Mouse (Mus musculus) gastrocnemius, postnatal 4 days (tissue): ENCODE measurements at regions not wholly inside any gene's neighbourhood (a gene's known extent, or its start where the extent isn't known, plus 50 kb on each side); places are given as distances from the start of the nearest gene placed in this dataset.
"Not testable (repeated sequence)": the region's sequence is repeated elsewhere in the genome, so short reads cannot be mapped to it uniquely, and the experiment has no call there.

Experiments
- DNase-seq, 2 experiments: peaks; one replicate each; pipeline ENCODE4 v3.0.0; 2021 to 2022; ENCODE audit warnings: low spot score in 2 of 2, mixed read lengths in 2 of 2

- DNase-seq = peak; percentile 30 to 76
Observed at GRCm38 (mm10) chr6:31011407-31012020, 52.6 kb upstream of the Klf14 start.

GRCm38 (mm10) chr6:31016566-31016965 lies 57.7 kb upstream of the Klf14 start:
- no peak for DNase-seq

DNA sequence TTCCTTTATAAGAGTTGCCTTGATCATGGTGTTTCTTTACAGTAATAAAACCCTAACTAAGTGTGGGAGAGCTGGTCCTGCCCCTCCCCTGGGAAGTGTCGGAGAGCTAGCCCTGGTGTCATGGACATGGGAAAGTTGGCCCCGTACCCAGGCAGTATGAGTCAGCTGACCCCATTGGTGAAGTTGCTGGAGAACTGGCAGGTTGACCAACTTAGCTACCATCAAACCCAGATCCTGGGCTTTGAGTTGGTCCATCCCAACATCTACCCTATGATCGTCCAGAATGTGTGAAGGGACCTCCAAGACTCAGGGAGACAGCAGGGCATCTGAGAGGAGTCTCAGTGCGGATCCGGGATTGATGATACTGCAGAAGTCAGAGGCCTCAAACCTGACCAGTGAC lies 62.9 kb upstream of the Klf14 start:
- DNase-seq = no peak

DNA sequence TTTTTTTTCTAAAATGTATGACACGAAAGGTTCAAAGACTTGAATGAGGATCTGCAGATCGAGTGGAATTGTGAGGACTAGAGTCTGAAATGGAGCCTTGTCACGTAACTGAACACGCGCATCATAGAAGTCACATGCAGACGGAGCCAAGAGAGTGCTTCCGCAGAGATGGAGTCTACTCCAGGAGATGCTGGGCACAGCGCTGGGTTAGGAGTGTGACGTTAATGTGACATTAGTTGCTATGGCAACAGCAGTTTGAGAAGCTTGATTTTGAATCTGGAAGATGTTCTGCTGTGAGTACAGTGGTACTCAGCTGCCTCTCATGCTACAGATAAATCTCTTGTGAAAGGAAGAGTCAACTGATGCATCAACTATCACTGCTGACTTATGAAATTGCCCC lies 70.9 kb upstream of the Klf14 start:
- DNase-seq = no peak

DNA sequence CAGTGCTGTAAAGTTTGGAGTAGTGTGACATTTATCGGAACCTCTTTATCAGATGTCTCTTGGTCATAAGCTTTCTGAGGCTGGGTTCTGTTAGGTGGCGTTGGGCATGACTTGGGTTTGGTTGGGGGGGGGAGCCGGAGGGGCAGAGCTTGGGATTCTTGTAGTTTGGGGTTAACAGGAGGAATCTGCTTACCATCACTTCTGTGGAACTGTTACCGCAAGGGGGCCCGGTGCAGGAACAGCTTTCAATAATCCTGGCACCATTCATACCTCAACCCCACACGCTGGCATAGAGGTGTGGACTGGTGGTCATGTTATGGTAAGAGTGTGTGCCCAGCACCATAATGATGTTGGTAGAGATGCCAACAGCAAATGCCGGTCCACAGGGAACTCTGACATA lies 72.1 kb upstream of the Klf14 start:
- no peak for DNase-seq

- DNase-seq = no peak
Observed at GRCm38 (mm10) chr6:31032147-31032546, 73.3 kb upstream of the Klf14 start.

DNA sequence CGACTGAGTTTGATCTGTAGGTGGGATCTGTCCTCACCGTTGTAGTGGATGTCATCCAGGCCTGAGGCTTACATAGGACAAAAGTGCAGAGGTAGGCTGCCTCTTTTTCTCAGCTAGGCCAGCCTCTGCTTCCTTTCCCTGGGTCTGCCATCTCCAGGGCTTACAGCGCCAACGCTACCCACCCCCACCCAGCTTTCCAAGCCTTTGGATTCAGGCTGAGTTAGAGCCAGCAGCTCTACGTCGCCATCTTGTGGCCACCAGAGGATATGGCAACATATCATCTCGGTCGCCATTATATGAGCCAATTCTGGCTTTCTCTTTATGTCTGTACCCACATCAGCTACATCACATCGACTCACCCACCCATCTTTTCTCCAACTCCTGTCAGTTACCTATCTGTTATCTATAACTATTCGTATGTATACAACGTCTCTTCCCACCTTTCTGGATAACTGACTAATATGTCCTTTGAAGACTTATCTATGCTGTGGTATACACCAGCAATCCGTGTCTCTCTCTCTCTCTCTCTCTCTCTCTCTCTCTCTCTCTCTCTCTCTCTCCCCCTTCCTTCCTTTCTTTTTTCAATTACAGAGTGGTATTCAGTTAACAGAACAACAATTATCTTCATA lies 74.2 kb upstream of the Klf14 start:
- peak; percentile 40 to 51 for DNase-seq

DNA sequence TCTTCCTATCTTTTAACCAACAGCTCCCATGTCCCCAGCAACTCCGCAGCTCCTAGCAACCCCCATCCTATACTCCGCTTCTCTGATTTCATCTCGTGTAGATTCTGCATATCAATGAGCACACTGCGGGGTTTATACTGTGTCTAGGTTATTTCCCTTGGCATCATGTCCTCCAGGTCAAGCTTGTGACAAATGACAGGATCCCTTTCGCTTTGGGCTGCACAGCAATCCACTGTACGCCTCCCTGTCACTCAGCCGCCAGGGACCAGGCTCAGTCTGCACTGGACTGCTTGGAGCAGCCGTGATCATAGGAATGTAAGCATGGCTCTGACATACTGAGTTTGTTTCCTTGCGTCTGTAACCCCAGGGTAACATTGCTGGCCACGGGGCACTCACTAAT lies 75.9 kb upstream of the Klf14 start:
- DNase-seq = no peak

DNA sequence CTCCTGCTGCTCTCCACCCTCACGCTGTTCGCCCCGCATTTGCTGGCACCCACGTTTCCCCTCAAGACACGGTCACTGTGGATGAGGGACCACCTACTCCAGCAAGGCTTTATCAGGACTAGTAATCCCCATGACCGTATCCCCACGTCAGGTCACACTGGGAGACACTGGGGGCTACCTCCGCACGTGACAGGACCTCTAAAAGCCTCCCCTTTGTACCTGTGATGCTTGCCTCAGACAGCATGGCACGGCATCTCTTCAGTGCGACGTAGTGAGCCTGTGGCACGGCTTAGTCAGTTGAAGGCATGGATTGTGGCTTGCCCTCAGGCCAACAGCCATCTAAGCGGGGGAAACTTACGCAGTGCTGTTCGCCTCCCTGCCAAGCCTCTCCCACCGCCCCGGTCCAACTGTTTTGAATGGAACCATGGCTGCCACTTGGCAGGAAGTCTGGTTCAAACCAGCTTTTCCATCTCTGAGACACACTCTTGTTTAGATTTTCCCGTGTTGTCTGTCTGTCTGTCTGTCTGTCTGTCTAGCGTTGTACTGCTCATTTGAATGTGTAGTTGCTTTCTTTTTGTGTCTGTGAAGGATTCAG lies 79.0 kb upstream of the Klf14 start:
- peak in 1 of 2 experiments; percentile 41 for DNase-seq

GRCm38 (mm10) chr6:31038445-31038844 lies 79.6 kb upstream of the Klf14 start:
- DNase-seq = not testable (repeated sequence)

GRCm38 (mm10) chr6:31039485-31039884 lies 80.6 kb upstream of the Klf14 start:
- DNase-seq = no peak

GRCm38 (mm10) chr6:31040783-31041182 lies 81.9 kb upstream of the Klf14 start:
- no peak for DNase-seq

DNA sequence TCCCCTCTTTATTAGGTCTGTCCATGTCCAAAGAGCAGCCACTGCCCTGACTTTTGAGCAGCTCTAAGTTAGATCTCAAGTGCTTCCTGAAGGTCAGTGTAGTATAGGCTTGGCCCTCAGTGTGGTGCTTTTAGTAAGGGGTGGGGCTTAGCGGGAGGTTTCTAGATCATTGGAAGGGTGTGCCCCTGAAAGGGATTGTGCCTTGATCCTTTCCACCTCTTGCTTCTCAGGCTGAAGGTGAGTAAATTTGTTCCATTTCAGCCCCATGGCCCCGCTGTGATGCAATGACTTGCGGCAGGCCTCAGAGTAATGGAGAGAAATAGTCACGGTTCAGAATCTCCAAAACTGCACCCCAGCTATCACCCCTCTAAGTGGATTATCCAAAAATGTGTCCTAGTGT lies 84.5 kb upstream of the Klf14 start:
- DNase-seq = no peak

GRCm38 (mm10) chr6:31043919-31044318 lies 85.0 kb upstream of the Klf14 start:
- no peak for DNase-seq

GRCm38 (mm10) chr6:31046197-31046596 lies 87.3 kb upstream of the Klf14 start:
- DNase-seq = no peak

GRCm38 (mm10) chr6:31048920-31049576 lies 90.2 kb upstream of the Klf14 start:
- no peak for DNase-seq

GRCm38 (mm10) chr6:31050831-31051230 lies 92.0 kb upstream of the Klf14 start:
- no peak for DNase-seq

- no peak for DNase-seq
Observed at GRCm38 (mm10) chr6:31051771-31052170, 92.9 kb upstream of the Klf14 start.

- no peak for DNase-seq
Observed at GRCm38 (mm10) chr6:31053003-31053402, 94.1 kb upstream of the Klf14 start.

DNA sequence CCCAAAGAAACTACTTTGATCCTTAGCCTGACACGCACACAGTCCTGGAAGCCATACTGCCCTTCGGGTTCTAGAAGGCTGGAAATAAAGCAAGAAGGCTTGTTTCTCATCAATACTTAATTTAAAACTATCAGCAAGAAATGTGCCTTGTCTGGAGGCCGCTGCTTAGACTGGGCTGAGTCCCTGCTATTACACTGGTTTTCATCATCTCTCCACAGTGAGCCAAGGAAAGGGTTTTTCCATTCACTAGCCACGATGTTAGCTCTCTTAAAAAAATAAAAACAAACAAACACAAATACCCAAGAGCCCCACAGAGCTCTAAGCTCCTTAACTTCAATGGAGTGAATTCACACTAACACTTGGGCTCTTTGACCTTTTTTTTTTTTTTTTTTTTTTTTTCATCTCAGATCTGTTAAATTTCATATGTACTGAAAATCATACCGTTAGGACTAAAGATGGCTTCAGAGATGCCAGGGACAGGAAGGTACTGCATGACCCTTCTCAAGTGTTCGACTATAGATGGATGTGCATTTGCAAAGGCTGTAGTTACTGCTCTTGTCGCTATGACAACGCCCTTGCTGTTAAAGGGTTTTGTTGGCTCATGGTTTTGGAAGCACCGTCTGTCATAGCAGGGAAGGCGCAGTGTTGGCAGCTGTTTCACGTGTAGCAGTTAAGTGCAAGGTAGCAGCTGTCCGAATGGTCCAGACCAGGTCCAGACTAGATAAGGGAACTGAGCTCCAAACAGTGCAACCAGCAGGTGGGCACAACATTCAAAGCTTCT lies 98.1 kb upstream of the Klf14 start:
- no peak for DNase-seq

- no peak for DNase-seq
Observed at GRCm38 (mm10) chr6:31058299-31058698, 99.4 kb upstream of the Klf14 start.

DNA sequence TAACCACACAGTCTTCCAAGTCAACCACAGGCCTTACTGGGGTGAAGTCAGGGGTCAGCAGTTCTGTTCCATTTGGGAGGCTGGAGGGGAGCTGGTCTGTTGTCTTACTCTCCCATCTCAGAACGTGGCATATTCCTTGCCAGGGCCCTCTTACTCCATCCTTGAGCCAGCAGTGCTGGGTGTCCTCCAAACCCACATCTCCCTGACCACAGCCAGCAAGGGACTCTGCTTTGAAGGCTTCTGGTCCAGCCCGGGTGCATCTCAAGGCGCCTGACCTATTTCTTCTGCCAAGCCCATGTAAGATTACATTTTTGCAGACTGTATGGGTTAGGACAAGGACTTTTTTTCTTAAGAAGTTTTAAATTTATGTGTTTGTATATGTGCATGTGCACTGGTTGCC lies 100.1 kb upstream of the Klf14 start:
- DNase-seq = no peak
